Mouse (Mus musculus) forebrain, embryonic 16.5 days (tissue): ENCODE measurements at regions not wholly inside any gene's neighbourhood (a gene's known extent, or its start where the extent isn't known, plus 50 kb on each side); places are given as distances from the start of the nearest gene placed in this dataset.

Source experiments
- ATAC-seq: fragments of 200-750 bp; cut with Nextera tagmentation; 2 replicates; pipeline ENCODE4 v1.8.0; 2017; ENCODE audit warnings: mild to moderate bottlenecking, moderate library complexity
- H3K27ac ChIP-seq: fragments of 300-500 bp; sonication (generic); 2 replicates; pipeline ENCODE4 v1.5.1; 2014; ENCODE audit warnings: low read length, control low read depth
- H3K27me3 ChIP-seq: fragments of 300-500 bp; sonication (generic); replicated peaks from 2 replicates; pipeline ENCODE4 v1.6.1; 2014; ENCODE audit warnings: low read length; ENCODE audit not compliant: control insufficient read depth, insufficient read depth
- H3K36me3 ChIP-seq: fragments of 300-500 bp; sonication (generic); 2 replicates; pipeline ENCODE4 v1.6.1; 2014; ENCODE audit not compliant: control insufficient read depth, insufficient read depth
- H3K4me1 ChIP-seq: fragments of 300-500 bp; sonication (generic); replicated peaks from 2 replicates; pipeline ENCODE4 v1.6.1; 2014; ENCODE audit warnings: low read length; ENCODE audit not compliant: control insufficient read depth, insufficient read depth
- H3K4me2 ChIP-seq: fragments of 300-500 bp; sonication (generic); 2 replicates; pipeline ENCODE4 v1.6.1; 2014; ENCODE audit warnings: mild to moderate bottlenecking, low read length, control low read depth
- H3K4me3 ChIP-seq: fragments of 300-500 bp; sonication (generic); replicated peaks from 2 replicates; pipeline ENCODE4 v1.5.1; 2014; ENCODE audit warnings: mild to moderate bottlenecking, low read length, control low read depth
- H3K9ac ChIP-seq: fragments of 300-500 bp; sonication (generic); replicated peaks from 2 replicates; pipeline ENCODE4 v1.6.1; 2014; ENCODE audit warnings: low read depth, low read length, control low read depth
- H3K9me3 ChIP-seq: fragments of 300-500 bp; sonication (generic); 2 replicates; pipeline ENCODE4 v1.6.1; 2016; ENCODE audit warnings: low read length; ENCODE audit not compliant: control insufficient read depth
- WGBS: fragments of 180-500 bp; shearing (Covaris S2); extraction: QIAGEN DNeasy Blood & Tissue Kit; methylation state at CpG from one replicate; pipeline ENCODE4 v1.1.7; 2014; 5-methylcytosine and 5-hydroxymethylcytosine counted together

- Histone ChIP-seq H3K36me3 (no peaks in the 10 kb centered on the region), H3K4me1 (no peaks in the 10 kb centered on the region), H3K27ac (no peak overlapping the region), H3K9me3 (no peaks in the 10 kb centered on the region), H3K4me2 (no peak overlapping the region), H3K9ac (no peak overlapping the region), H3K27me3 (no peaks in the 10 kb centered on the region), H3K4me3 (no peak overlapping the region)
- no peak for ATAC-seq
- 89% methylated on average over 4 of the region's 4 CpGs for WGBS
Measured at GRCm38 (mm10) chr6:81621028-81621427, 302.4 kb upstream of the Gcfc2 start.

- H3K4me1 ChIP-seq = no peaks in the 10 kb centered on the region
- no peaks in the 10 kb centered on the region for H3K27me3 ChIP-seq
- no peak overlapping the region for H3K9ac ChIP-seq
- WGBS = 74% methylated on average over 5 of the region's 5 CpGs
- no peak overlapping the region for H3K27ac ChIP-seq
- H3K9me3 ChIP-seq = no peaks in the 10 kb centered on the region
- no peak overlapping the region for H3K4me3 ChIP-seq
- no peak overlapping the region for H3K4me2 ChIP-seq
- ATAC-seq = no peak
- H3K36me3 ChIP-seq = no peaks in the 10 kb centered on the region
Measured at GRCm38 (mm10) chr6:81622714-81623113, 300.8 kb upstream of the Gcfc2 start.

- Histone ChIP-seq H3K9ac (no peak overlapping the region), H3K4me2 (no peak overlapping the region), H3K9me3 (no peaks in the 10 kb centered on the region), H3K4me1 (no peaks in the 10 kb centered on the region), H3K27me3 (no peaks in the 10 kb centered on the region), H3K4me3 (no peak overlapping the region), H3K36me3 (no peaks in the 10 kb centered on the region), H3K27ac (no peak overlapping the region)
- no peak for ATAC-seq
- WGBS = 51% methylated on average over 5 of the region's 5 CpGs
Measured at GRCm38 (mm10) chr6:81625016-81625415, 298.5 kb upstream of the Gcfc2 start.

GRCm38 (mm10) chr6:81633586-81633985, 289.9 kb upstream of the Gcfc2 start:
- no peaks in the 10 kb centered on the region for H3K27me3 ChIP-seq

GRCm38 (mm10) chr6:81647615-81648375, 275.7 kb upstream of the Gcfc2 start:
- no peaks in the 10 kb centered on the region for H3K27me3 ChIP-seq
- H3K9me3 ChIP-seq = no peaks in the 10 kb centered on the region
- no peak for ATAC-seq
- H3K4me1 ChIP-seq = no peaks in the 10 kb centered on the region
- 87% methylated on average over 3 of the region's 3 CpGs for WGBS
- no peak overlapping the region for H3K4me3 ChIP-seq
- H3K36me3 ChIP-seq = no peaks in the 10 kb centered on the region
- no peak overlapping the region for H3K4me2 ChIP-seq
- H3K9ac ChIP-seq = no peak overlapping the region
- no peak overlapping the region for H3K27ac ChIP-seq

More at GRCm38 (mm10) chr6:81633586-81633985, 289.9 kb upstream of the Gcfc2 start:
- H3K36me3 ChIP-seq = no peaks in the 10 kb centered on the region
- no peaks in the 10 kb centered on the region for H3K4me1 ChIP-seq
- H3K4me2 ChIP-seq = no peak overlapping the region
- H3K9me3 ChIP-seq = no peaks in the 10 kb centered on the region
- H3K27ac ChIP-seq = no peak overlapping the region
- 55% methylated on average over 3 of the region's 3 CpGs for WGBS
- no peak overlapping the region for H3K4me3 ChIP-seq
- ATAC-seq = no peak
- no peak overlapping the region for H3K9ac ChIP-seq

- H3K9me3 ChIP-seq = no peaks in the 10 kb centered on the region
- no peak overlapping the region for H3K4me3 ChIP-seq
- no peaks in the 10 kb centered on the region for H3K4me1 ChIP-seq
- WGBS = 68% methylated on average over 2 of the region's 2 CpGs
- H3K27ac ChIP-seq = no peak overlapping the region
- H3K36me3 ChIP-seq = no peaks in the 10 kb centered on the region
- ATAC-seq = no peak
- no peak overlapping the region for H3K9ac ChIP-seq
- H3K4me2 ChIP-seq = no peak overlapping the region
- H3K27me3 ChIP-seq = no peaks in the 10 kb centered on the region
Measured at GRCm38 (mm10) chr6:81651856-81652255, 271.6 kb upstream of the Gcfc2 start.

- Histone ChIP-seq H3K4me3 (no peak overlapping the region), H3K36me3 (no peaks in the 10 kb centered on the region), H3K9ac (no peak overlapping the region), H3K27me3 (no peaks in the 10 kb centered on the region), H3K27ac (no peak overlapping the region), H3K4me2 (no peak overlapping the region), H3K4me1 (no peaks in the 10 kb centered on the region), H3K9me3 (no peaks in the 10 kb centered on the region)
- 90% methylated on average over 2 of the region's 2 CpGs for WGBS
- ATAC-seq = no peak
Measured at GRCm38 (mm10) chr6:81655205-81655604, 268.3 kb upstream of the Gcfc2 start.

- peak overlapping the region; percentile 16 for H3K4me2 ChIP-seq
- no peak overlapping the region for H3K4me3 ChIP-seq
- 0 out of 2 replicates have a peak overlapping the region, but pooled peaks have one; percentile 5 for H3K27ac ChIP-seq
- no peak overlapping the region for H3K9ac ChIP-seq
- ATAC-seq = peak; percentile 85
- WGBS = 17% methylated on average over 17 of the region's 17 CpGs
- no peaks in the 10 kb centered on the region for H3K9me3 ChIP-seq
- no peaks in the 10 kb centered on the region for H3K36me3 ChIP-seq
- no peaks in the 10 kb centered on the region for H3K4me1 ChIP-seq
- no peaks in the 10 kb centered on the region for H3K27me3 ChIP-seq
Measured at GRCm38 (mm10) chr6:81660478-81661395, 262.7 kb upstream of the Gcfc2 start.

GRCm38 (mm10) chr6:81668944-81669343, 254.5 kb upstream of the Gcfc2 start:
- no peak overlapping the region for H3K4me3 ChIP-seq
- no peaks in the 10 kb centered on the region for H3K9me3 ChIP-seq
- ATAC-seq = no peak
- H3K9ac ChIP-seq = no peak overlapping the region
- H3K36me3 ChIP-seq = no peaks in the 10 kb centered on the region
- H3K4me1 ChIP-seq = peaks cover 3% of the 10 kb centered on the region; the same call in 1 of the 2 replicates
- no peak overlapping the region for H3K4me2 ChIP-seq
- WGBS = 80% methylated on average over 1 of the region's 1 CpGs
- no peak overlapping the region for H3K27ac ChIP-seq
- no peaks in the 10 kb centered on the region for H3K27me3 ChIP-seq
